Mouse (Mus musculus): ENCODE data around the gene Ggt7. TPM values are rescaled to one million over a fixed set of nuclear protein-coding genes. Genes with fewer than 3 reads are reported as not detected.
A peak's percentile ranks its signal among the peaks of the same experiment; 100 is the strongest.

Ggt7 gene
- total RNA-seq (2014; fragmentation: Nextera tagmentation) (not detected in 2 replicates), total RNA-seq (2017) (not detected in 2 replicates), polyA plus RNA-seq (2012) (not detected in 2 replicates)

DNA sequence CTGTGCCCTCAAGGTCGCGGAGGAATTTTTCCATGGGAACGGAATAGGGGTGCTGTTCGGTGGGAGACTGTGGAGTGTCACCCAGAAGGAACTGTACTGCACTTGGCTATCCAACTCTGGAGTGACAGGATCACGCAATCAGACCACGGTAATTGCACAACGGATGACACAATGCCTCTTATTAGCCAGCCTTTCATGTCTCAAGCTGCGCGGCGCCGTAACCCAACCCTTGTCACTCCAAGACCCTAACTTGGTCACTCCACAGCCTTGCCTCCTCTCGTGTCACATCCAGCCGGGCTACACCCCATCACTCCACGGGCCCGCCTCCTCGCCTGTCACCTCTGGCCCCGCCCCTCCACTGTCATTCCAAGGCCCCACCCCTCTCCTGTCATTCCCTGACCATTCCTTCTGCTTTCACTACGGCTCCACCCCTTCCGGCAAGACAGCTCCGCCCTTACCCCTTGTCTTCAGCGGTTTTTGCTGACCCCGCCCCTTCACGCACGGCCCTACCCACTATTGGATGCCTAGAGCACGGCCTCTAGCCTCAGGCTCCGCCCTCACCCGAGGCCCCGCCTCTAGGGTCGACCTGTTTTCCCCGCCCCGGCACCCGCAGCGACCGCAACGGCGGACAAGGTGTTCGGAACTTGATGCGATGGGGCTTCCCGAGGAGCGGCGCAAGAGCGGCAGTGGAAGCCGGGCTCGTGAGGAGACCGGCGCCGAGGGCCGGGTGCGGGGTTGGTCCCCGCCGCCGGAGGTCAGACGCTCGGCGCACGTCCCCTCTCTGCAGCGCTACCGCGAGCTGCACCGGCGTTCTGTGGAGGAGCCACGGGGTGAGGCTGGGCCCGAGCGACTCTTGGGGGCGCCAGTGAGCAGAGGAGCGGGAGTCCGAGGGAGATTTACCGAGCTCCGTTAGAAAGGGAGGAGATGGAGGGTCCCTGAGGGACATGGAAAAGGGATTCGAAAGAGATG is at the start of gene Ggt7, which contains the start of gene Acss2:
Gene Ggt7, minus strand, starts transcription at position 783 of the 969 bp plus-strand sequence.
Gene Acss2, plus strand, starts transcription at position 494 of the 969 bp plus-strand sequence.
- Histone ChIP-seq H3K36me3 (replicated peaks) (peaks cover 3% of the 10 kb centered on the region), H3K4me3 (ENCODE audit: low read depth, low read length) (peak within 1 kb of the TSS; percentile 81), H3K4me1 (ENCODE audit: insufficient read depth, low read depth, low read length) (peaks cover 46% of the 10 kb centered on the region), H3K27me3 (ENCODE audit: insufficient read depth, low read length) (peaks cover 17% of the 10 kb centered on the region), H3K9me3 (replicated peaks) (no peaks in the 10 kb centered on the region)
- DNase-seq (ENCODE audit: low spot score) (peak; percentile 91), ATAC-seq (ENCODE audit: extremely low read depth, insufficient number of reproducible peaks, low FRiP score, poor library complexity, severe bottlenecking) (peak; percentile 98)
- TF ChIP-seq CTCF (IDR thresholded peaks at IDR 0.05; ENCODE audit: low read depth, low read length) (peak; percentile 52), GATA2 (IDR thresholded peaks at IDR 0.05; ENCODE audit: borderline replicate concordance, low read depth, low read length) (no peak), POLR2AphosphoS5 (IDR thresholded peaks at IDR 0.05; ENCODE audit: insufficient replicate concordance, low read depth, low read length) (no peak), GATA1 (IDR thresholded peaks at IDR 0.05; ENCODE audit: borderline replicate concordance, low read length) (no peak), TAL1 (conservative IDR thresholded peaks at IDR 0.05; ENCODE audit: low read depth, low read length) (no peak)

DNA sequence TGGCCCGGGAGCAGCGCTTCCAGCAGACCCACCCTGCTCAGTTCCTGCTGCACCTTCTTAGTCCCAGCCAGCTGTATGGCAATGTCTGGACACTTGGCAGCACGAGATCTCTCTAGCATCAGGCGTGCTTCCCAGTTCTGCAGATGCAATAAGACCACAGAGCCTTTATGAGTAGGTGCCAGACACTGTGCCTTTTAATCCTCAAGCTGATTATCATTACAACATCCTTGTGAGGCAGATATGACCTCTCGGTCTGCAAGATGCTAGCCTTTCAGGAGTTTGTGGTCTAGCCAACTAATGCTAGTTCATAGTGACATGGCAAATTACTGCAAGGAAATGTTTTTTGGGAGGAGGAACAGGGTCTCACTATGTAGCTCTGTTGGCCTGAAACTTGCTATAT is 49.7 kb upstream of the Ggt7 start:
- H3K4me3 ChIP-seq (ENCODE audit: low read depth, low read length) = peak overlapping the region; percentile 48; the same call in 1 of the 2 replicates
- peak; percentile 84 for ATAC-seq (ENCODE audit: extremely low read depth, insufficient number of reproducible peaks, low FRiP score, poor library complexity, severe bottlenecking)
- H3K9me3 ChIP-seq (replicated peaks) = peaks cover 5% of the 10 kb centered on the region; the same call in 1 of the 2 replicates
- TF ChIP-seq GATA1 (IDR thresholded peaks at IDR 0.05; ENCODE audit: borderline replicate concordance, low read length) (no peak), TAL1 (conservative IDR thresholded peaks at IDR 0.05; ENCODE audit: low read depth, low read length) (peak; percentile 85)
- H3K4me1 ChIP-seq (ENCODE audit: insufficient read depth, low read depth, low read length) = peaks cover 59% of the 10 kb centered on the region
- no peaks in the 10 kb centered on the region for H3K27me3 ChIP-seq (ENCODE audit: insufficient read depth, low read length)
- H3K36me3 ChIP-seq (replicated peaks) = peaks cover 72% of the 10 kb centered on the region
- DNase-seq (ENCODE audit: low spot score) = peak; percentile 73

DNA sequence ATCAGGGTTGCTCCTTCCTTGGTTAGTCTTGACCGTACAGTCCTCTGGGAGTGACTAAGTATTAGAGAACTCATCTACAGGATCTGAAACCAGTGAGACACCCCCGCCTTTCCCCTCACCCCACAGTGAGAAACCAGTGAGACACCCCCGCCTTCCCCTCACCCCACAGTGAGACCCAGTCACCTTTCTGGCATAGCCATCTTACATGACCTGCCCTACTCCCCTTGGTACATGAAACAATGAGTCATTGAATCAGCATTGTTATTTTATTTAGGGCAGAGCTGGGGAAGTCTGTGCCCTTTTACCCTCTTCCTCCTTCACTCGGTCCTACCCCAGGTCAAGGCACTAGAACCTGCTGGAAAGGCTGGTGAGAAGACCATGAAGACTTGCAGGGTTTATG is 44.9 kb upstream of the Ggt7 start:
- H3K36me3 ChIP-seq (replicated peaks) = peaks cover 90% of the 10 kb centered on the region

DNA sequence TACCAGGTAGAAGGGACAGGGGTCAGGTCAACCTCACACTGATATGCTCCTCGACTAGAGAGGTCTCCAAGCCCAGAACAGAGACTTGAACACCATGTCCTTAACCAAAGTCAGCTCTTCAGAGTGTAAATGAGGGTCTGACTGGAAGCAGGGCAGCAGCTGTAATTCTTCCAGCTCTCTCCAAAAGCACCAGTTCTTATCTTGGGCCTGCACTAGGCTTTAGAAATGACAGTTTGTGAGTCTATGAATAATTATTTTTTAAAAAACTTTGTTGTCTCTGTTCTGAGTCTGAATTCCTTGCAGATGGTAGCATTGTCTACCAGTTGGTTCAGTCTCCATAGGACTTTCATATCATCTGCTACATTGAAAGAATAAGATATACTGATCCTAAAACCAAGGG is 44.2 kb upstream of the Ggt7 start:
- DNase-seq (ENCODE audit: low spot score) (no peak), ATAC-seq (ENCODE audit: extremely low read depth, insufficient number of reproducible peaks, low FRiP score, poor library complexity, severe bottlenecking) (no peak)
- Histone ChIP-seq H3K9me3 (replicated peaks) (peaks cover 5% of the 10 kb centered on the region; the same call in 1 of the 2 replicates), H3K4me1 (ENCODE audit: insufficient read depth, low read depth, low read length) (peaks cover 42% of the 10 kb centered on the region), H3K36me3 (replicated peaks) (peaks cover 92% of the 10 kb centered on the region), H3K4me3 (ENCODE audit: low read depth, low read length) (no peak overlapping the region), H3K27me3 (ENCODE audit: insufficient read depth, low read length) (no peaks in the 10 kb centered on the region)
- TF ChIP-seq CTCF (IDR thresholded peaks at IDR 0.05; ENCODE audit: low read depth, low read length) (no peak), POLR2AphosphoS5 (IDR thresholded peaks at IDR 0.05; ENCODE audit: insufficient replicate concordance, low read depth, low read length) (no peak), GATA2 (IDR thresholded peaks at IDR 0.05; ENCODE audit: borderline replicate concordance, low read depth, low read length) (no peak), GATA1 (IDR thresholded peaks at IDR 0.05; ENCODE audit: borderline replicate concordance, low read length) (no peak), TAL1 (conservative IDR thresholded peaks at IDR 0.05; ENCODE audit: low read depth, low read length) (no peak)

More for the DNA sequence above, 44.9 kb upstream of the Ggt7 start:
- no peak for TF ChIP-seq GATA1 (IDR thresholded peaks at IDR 0.05; ENCODE audit: borderline replicate concordance, low read length)
- TF ChIP-seq GATA2 (IDR thresholded peaks at IDR 0.05; ENCODE audit: borderline replicate concordance, low read depth, low read length) = no peak
- TF ChIP-seq CTCF (IDR thresholded peaks at IDR 0.05; ENCODE audit: low read depth, low read length) = no peak
- TF ChIP-seq TAL1 (conservative IDR thresholded peaks at IDR 0.05; ENCODE audit: low read depth, low read length) = no peak
- no peak for TF ChIP-seq POLR2AphosphoS5 (IDR thresholded peaks at IDR 0.05; ENCODE audit: insufficient replicate concordance, low read depth, low read length)
- peaks cover 5% of the 10 kb centered on the region; the same call in 1 of the 2 replicates for H3K9me3 ChIP-seq (replicated peaks)
- H3K27me3 ChIP-seq (ENCODE audit: insufficient read depth, low read length) = no peaks in the 10 kb centered on the region
- peaks cover 47% of the 10 kb centered on the region for H3K4me1 ChIP-seq (ENCODE audit: insufficient read depth, low read depth, low read length)
- DNase-seq (ENCODE audit: low spot score) (no peak), ATAC-seq (ENCODE audit: extremely low read depth, insufficient number of reproducible peaks, low FRiP score, poor library complexity, severe bottlenecking) (no peak)
- H3K4me3 ChIP-seq (ENCODE audit: low read depth, low read length) = no peak overlapping the region

DNA sequence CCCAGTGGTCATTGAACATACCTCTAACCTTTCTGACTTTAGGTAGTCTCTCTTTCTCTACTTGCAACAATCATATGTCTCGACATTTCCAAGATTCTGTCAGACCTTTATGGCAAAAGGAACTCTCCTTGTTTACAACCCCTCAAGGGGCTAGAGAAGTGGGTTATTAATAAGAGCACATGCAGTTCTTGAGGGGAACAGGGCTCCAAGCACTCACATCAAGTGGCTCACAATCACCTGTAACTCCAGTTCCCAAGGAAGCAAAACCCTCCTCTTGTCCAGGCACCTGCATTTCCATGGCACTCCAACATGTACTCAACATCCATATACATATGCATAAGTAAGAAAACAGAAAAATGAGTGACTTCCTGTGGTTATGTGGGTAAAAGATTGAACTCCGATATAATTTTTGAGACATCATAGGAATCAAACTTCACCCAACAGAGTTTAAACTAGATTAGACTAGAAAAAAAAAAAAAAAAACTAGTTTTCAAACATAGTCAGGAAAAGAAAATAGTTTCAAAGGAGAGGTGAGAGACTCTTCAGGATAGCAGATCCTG is 36.5 kb upstream of the Ggt7 start:
- Histone ChIP-seq H3K9me3 (replicated peaks) (no peaks in the 10 kb centered on the region), H3K27me3 (ENCODE audit: insufficient read depth, low read length) (no peaks in the 10 kb centered on the region), H3K36me3 (replicated peaks) (peaks cover 70% of the 10 kb centered on the region), H3K4me3 (ENCODE audit: low read depth, low read length) (no peak overlapping the region), H3K4me1 (ENCODE audit: insufficient read depth, low read depth, low read length) (peaks cover 36% of the 10 kb centered on the region)
- TF ChIP-seq POLR2AphosphoS5 (IDR thresholded peaks at IDR 0.05; ENCODE audit: insufficient replicate concordance, low read depth, low read length) = no peak
- TF ChIP-seq GATA2 (IDR thresholded peaks at IDR 0.05; ENCODE audit: borderline replicate concordance, low read depth, low read length) = no peak
- ATAC-seq (ENCODE audit: extremely low read depth, insufficient number of reproducible peaks, low FRiP score, poor library complexity, severe bottlenecking) (no peak), DNase-seq (ENCODE audit: low spot score) (no peak)

DNA sequence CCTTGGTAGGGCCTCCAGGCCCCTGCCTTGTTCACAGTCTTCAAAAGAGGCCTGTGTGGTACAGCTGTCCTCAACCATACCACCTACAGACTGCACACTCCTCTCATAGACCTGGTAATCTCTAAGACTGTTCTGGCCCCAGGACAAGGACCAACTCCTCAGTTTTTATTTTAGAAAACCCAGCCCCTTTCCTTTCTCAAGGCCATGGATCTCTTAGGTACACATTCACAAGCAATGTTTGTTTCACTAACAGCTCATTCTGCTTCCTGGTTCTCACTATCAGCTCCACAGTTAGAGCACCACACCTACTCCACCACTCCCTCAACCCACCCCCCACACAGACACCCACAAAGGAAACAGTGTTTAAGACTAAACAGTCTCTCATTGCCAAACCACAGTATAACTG is 34.9 kb upstream of the Ggt7 start:
- Histone ChIP-seq H3K27me3 (ENCODE audit: insufficient read depth, low read length) (no peaks in the 10 kb centered on the region), H3K4me1 (ENCODE audit: insufficient read depth, low read depth, low read length) (peaks cover 41% of the 10 kb centered on the region), H3K4me3 (ENCODE audit: low read depth, low read length) (no peak overlapping the region; the same call in 1 of the 2 replicates), H3K36me3 (replicated peaks) (peaks cover 64% of the 10 kb centered on the region), H3K9me3 (replicated peaks) (no peaks in the 10 kb centered on the region)
- TF ChIP-seq GATA1 (IDR thresholded peaks at IDR 0.05; ENCODE audit: borderline replicate concordance, low read length) = no peak
- no peak for TF ChIP-seq CTCF (IDR thresholded peaks at IDR 0.05; ENCODE audit: low read depth, low read length)
- DNase-seq (ENCODE audit: low spot score) (peak; percentile 63), ATAC-seq (ENCODE audit: extremely low read depth, insufficient number of reproducible peaks, low FRiP score, poor library complexity, severe bottlenecking) (peak; percentile 63)

All from G1E (cell line).